Mouse (Mus musculus): ENCODE results near the gene Crygs.

DNA sequence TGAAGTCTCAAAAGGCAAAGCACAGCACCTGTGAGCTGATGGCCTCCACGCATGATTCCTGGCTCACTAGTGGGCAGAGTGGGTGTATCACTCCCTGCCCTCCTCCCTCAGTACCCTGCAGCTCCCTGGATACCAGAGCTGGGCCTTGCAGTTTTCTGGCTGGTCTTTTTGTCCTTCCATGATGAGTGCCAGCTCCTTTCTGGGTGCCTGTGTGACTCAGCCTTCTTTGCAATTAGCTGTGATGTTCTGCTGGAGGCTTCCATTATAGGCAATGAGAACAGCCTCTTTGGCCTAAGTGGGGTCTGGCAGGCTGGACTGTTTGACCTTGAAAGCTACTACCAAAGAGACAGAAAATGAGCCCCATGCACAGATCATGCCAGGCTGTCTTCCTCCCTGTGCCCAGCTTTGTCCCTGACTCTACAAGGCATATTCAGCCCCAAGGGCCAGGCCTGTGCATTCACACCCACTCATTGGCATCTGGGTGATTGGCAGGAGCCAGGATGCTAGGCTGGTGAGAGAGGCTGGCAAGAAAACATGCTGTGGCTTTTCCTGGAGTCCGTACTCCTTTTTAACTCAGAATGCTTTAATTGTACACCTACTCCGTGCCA, 32.0 kb downstream of the Crygs start:
- no peak for TF ChIP-seq CTCF (conservative IDR thresholded peaks at IDR 0.05 in 1 of 2, IDR thresholded peaks at IDR 0.05 in 1 of 2; ENCODE audit: low read depth in 2 of 2, low read length in 2 of 2)
- TF ChIP-seq JUND (conservative IDR thresholded peaks at IDR 0.05; ENCODE audit: low read depth, low read length) = no peak
- TF ChIP-seq USF1 (IDR thresholded peaks at IDR 0.05; ENCODE audit: low read depth, low read length) = no peak
- no peak for TF ChIP-seq SIN3A (IDR thresholded peaks at IDR 0.05; ENCODE audit: low read length)
- no peak for TF ChIP-seq MAFK (IDR thresholded peaks at IDR 0.05; ENCODE audit: insufficient replicate concordance, low read length)
- TF ChIP-seq EP300 (IDR thresholded peaks at IDR 0.05; ENCODE audit: low read length) = no peak
- TF ChIP-seq NRF1 (IDR thresholded peaks at IDR 0.05; ENCODE audit: low read depth, low read length) = no peak
- no peak for TF ChIP-seq POLR2AphosphoS2 (IDR thresholded peaks at IDR 0.05; ENCODE audit: low read depth, low read length)
- TF ChIP-seq RCOR1 (conservative IDR thresholded peaks at IDR 0.05; ENCODE audit: low read depth, low read length) = no peak
- TF ChIP-seq E2F4 (IDR thresholded peaks at IDR 0.05; ENCODE audit: insufficient replicate concordance, low read depth, low read length) = no peak

Measured in CH12.LX (cell line).